Mouse (Mus musculus) liver, embryonic 15.5 days (tissue): ENCODE measurements around the gene Retn. TPM values are rescaled to one million over a fixed set of nuclear protein-coding genes. Genes with fewer than 3 reads are reported as not detected.

Source experiments
- polyA plus RNA-seq: library from polyadenylated mRNA; unstranded; fragments of >200 nt; fragmentation: Nextera tagmentation; extraction: Ambion mirVana; gene quantifications from 2 replicates; pipeline ENCODE4 v1.2.1, GENCODE M21; 2015

Gene Retn
- polyA plus RNA-seq, 1 experiment from 2014 or later, result not detected

Other genes with a start within 250 kb of the Retn start
- 6.7 and 8.0 TPM in 2 replicates for gene Pex11g, start 188.1 kb upstream of the Retn start, polyA plus RNA-seq
- not detected in 2 replicates for gene Tex45, start 184.9 kb upstream of the Retn start, polyA plus RNA-seq
- 4.8 and 5.8 TPM in 2 replicates for gene Zfp358, start 162.6 kb upstream of the Retn start, polyA plus RNA-seq
- 21.4 and 25.0 TPM in 2 replicates for gene Mcoln1, start 155.3 kb upstream of the Retn start, polyA plus RNA-seq
- gene Pnpla6, start 140.4 kb upstream of the Retn start, polyA plus RNA-seq, result 9.2 and 11.9 TPM in 2 replicates
- 4.3 and 4.4 TPM in 2 replicates for gene C330021F23Rik, start 87.8 kb upstream of the Retn start, polyA plus RNA-seq
- 1.7 and 1.9 TPM in 2 replicates for gene Camsap3, start 68.5 kb upstream of the Retn start, polyA plus RNA-seq
- 27.3 and 31.0 TPM in 2 replicates for gene Xab2, start 34.5 kb upstream of the Retn start, polyA plus RNA-seq
- 49.8 and 72.1 TPM in 2 replicates for gene Pet100, start 34.2 kb upstream of the Retn start, polyA plus RNA-seq
- gene Pcp2, start 30.2 kb upstream of the Retn start, polyA plus RNA-seq, result 0.09 and 0.22 TPM in 2 replicates
- 49.8 and 50.7 TPM in 2 replicates for gene Stxbp2, start 24.8 kb upstream of the Retn start, polyA plus RNA-seq
- 8.2 and 8.9 TPM in 2 replicates for gene Mcemp1, start 10.0 kb downstream of the Retn start, polyA plus RNA-seq
- 2.6 and 3.5 TPM in 2 replicates for gene Fcor, start 16.6 kb downstream of the Retn start, polyA plus RNA-seq
- 13.2 and 15.1 TPM in 2 replicates for gene Trappc5, start 20.5 kb downstream of the Retn start, polyA plus RNA-seq
- 0.05 and 0.08 TPM in 2 replicates for gene Fcer2a, start 38.4 kb downstream of the Retn start, polyA plus RNA-seq
- gene Clec4g, start 64.9 kb downstream of the Retn start, polyA plus RNA-seq, result 6.7 and 9.3 TPM in 2 replicates
- gene Cd209a, start 93.2 kb downstream of the Retn start, polyA plus RNA-seq, result 0.18 and 0.23 TPM in 2 replicates
- not detected in 2 replicates for gene Cd209e, start 198.5 kb downstream of the Retn start, polyA plus RNA-seq
- 0.13 TPM in 1 of 2 replicates, not detected in the other for gene Cd209d, start 222.8 kb downstream of the Retn start, polyA plus RNA-seq